Mouse (Mus musculus): ENCODE data around the gene Gm44790.

Gm44790 gene

DNA sequence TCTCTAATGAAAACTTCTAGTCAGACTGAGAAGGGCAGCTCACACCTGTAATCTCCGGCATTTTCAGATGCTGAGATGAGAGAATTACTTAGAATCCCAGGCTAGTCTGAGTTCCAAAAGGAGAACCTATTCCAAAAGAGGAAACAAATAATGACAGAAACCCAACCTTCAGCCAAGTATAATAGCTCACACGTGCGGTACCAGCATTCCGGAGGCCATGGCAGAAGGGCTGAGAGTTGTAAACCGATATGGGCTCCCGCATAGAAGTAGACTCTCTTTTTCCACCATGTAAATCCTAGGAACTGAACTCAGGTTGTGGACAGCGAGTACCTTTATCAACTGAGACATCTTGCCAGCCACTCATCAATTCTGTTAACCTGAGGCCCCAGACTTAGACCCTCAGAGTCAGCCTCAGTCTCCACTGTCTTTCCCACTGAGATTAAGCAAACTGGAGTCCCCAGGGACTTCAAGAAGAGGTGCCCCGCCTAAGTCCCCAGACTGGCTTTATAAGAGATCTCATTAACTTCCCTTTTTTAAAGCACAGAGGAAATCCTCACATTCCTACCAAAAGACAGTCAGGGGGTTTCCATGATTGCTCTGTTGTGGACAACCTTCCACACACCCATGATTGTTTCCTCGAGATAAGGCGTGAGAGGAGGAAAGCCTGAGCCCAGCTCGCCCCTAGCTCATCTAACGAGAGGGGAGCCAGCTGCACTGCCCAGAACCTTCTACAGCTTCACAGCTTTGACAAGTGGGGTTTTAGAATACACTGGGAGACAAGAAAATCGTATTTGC, 67.2 kb downstream of the Gm44790 start:
- in situ Hi-C loops (cut with MboI; ENCODE audit: low pct_unique_long_range_greater_than_20kb in 1 of 2, low sequenced_read_pairs in 2 of 2, unreplicated experiment in 1 of 2) = no loop called here

DNA sequence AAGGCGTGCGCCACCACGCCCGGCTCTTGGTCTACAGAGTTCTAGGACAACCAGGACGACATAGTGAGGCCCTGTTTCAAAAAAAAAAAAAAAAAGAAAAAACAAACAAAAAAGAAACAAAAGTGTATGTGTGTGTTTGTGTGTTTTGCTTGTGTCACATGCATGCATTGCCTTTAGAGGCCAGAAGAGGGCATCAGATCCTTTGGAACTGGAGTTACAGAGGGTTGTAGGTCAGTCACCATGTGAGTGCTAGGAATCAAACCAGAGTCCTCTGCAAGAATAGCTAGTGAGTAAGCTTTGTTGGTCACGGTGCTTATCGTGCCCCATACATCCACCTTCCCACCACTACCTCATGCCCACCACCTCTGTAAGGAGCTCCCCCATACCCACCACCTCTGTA, 68.3 kb downstream of the Gm44790 start:
- in situ Hi-C loops (cut with MboI; ENCODE audit: low pct_unique_long_range_greater_than_20kb in 1 of 2, low sequenced_read_pairs in 2 of 2, unreplicated experiment in 1 of 2) = no loop called here

All from mouse embryonic stem cell (cell line).